Mouse (Mus musculus): ENCODE data around the gene Dcaf8.

- TF ChIP-seq POLR2A (IDR thresholded peaks at IDR 0.05; ENCODE audit: control insufficient read depth, low read depth, low read length) (no peak), CTCF (IDR thresholded peaks at IDR 0.05; ENCODE audit: control insufficient read depth, insufficient read depth, insufficient replicate concordance, low read depth, low read length) (no peak)
Measured at GRCm38 (mm10) chr1:172140160-172140559, 7.7 kb upstream of the Dcaf8 start.
